Mouse (Mus musculus) gastrocnemius, adult 8-10 months (tissue): ENCODE measurements around the gene Prkd1. TPM values are rescaled to one million over a fixed set of nuclear protein-coding genes. Genes with fewer than 3 reads are reported as not detected.

Source experiments
- DNase-seq, 2 experiments: peaks; one replicate each; pipeline ENCODE4 v3.0.0; 2022; ENCODE audit warnings: low spot score in 2 of 2
- total RNA-seq, 4 experiments: library from RNA; stranded (reverse); gene quantifications; 2 replicates each; pipeline ENCODE4 v1.2.4; 2022

Prkd1 gene
- total RNA-seq, 4 experiments from 2014 or later, result 1.4 to 2.8 (median 1.8) TPM

GRCm38 (mm10) chr12:50558231-50558630, 90.7 kb downstream of the Prkd1 start:
- no peak for DNase-seq

DNA sequence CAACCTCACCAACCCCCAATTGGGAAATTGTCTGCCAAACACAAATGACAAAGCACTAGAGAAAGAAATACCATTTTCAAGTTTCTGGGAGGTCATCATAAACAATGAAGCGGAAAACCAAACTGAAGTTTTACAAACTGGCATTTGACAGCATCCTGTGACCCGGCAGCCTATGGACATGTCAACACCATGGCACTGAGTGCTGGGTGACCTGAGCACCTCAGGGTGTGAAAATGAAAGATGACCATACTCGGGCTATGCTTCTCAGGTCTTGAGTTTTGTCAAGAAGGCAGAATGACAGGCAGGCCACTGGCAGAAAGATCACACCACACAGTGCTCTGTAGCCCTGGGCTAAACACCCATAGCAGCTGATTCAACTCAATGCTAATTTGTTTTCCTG, 94.7 kb downstream of the Prkd1 start:
- DNase-seq, result no peak

GRCm38 (mm10) chr12:50549860-50550555, 98.9 kb downstream of the Prkd1 start:
- DNase-seq, result peak; percentile 15 to 36

DNA sequence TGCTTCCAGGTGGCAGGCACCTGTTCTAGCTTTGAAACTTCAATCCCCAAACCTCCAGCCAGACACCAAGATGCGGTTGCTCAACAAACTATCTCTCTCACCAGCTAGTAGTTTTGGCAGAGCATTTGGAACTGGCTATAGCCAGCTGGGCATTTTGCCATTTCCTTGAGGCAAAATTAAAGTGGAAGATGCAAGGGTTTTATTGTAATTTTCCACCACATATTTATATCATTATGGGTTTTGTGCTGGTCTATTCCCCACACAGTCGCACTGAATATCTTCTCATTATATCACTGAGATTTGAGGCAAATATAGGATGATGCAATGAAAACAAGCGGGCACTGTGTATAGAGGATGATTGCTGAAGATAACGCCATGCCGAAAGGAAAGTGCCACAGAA, 102.5 kb downstream of the Prkd1 start:
- DNase-seq, result no peak

GRCm38 (mm10) chr12:50545610-50545919, 103.3 kb downstream of the Prkd1 start:
- DNase-seq, result no peak

DNA sequence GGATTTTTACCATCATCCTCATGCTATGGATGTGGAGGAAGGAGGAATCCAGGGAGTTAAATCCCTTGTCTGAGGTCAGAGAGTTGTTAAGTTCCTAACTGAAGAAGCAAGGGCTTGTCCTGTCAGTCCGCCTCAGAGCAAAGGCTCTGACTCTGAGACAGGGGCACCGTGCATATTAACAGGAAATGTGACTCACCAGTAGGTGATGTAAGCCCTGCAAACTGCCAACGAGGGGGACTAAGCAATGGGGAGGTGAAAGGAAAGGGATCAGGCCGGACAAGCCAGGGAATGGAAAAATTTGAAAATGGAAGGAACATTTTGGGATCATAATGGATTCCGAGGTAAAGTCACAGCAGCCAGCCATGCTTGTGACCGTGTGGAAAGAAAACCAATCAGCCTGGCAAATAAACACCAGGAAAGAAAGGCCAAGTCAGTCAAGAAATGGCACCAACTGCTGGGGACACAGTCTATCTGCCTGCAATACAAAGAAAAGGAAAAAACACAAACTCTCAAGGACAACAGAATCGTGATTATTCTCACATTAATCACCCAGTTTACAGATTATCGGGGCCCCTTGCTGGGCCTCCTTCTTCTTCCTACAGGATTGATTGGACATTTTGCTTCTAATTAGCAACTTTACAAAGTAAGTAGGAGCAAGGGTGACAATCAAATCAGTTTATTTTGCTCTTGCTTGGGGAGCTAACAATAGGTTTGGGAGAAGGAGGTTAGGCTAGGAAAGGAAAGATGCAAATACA, 103.9 kb downstream of the Prkd1 start:
- no peak for DNase-seq

DNA sequence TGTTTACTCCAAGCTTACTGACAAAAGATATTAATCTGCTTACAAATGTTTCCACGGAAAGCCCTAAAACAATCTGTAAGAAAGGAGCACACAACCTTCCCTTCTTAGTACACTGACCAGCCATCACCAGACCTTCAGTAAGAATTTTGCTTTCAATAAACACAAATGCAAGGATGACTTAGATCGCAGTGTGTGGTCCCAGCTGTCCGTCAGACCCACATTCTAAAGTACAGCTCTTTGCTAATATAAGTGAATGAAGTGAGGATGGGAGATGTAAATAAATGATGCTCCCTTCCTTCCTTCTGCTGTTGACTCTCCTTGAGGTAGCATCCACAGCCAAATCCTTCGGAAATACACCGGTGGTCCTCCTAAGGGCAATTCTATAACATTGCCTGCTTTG, 108.1 kb downstream of the Prkd1 start:
- no peak for DNase-seq

GRCm38 (mm10) chr12:50538296-50538965, 110.5 kb downstream of the Prkd1 start:
- DNase-seq, result no peak

DNA sequence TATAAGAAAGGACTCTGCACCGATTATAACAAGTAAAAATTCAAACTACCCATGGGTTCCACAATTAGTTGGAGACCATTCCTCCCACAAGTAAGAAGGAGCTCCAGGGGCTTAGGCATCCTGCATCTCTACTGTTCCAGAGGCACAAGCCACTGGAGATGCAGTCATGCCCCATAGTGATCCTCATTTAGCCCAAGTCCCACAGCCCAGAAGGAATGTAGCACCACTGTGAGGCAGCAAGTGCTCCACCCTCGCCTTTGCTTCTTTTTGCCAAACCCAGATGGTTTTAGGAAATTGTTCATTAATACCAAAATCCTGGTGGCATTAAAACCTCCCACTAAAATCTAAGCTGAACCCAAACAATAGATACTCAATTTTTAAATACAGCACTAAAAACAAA, 111.1 kb downstream of the Prkd1 start:
- DNase-seq, result no peak

GRCm38 (mm10) chr12:50537006-50537405, 111.9 kb downstream of the Prkd1 start:
- no peak for DNase-seq

DNA sequence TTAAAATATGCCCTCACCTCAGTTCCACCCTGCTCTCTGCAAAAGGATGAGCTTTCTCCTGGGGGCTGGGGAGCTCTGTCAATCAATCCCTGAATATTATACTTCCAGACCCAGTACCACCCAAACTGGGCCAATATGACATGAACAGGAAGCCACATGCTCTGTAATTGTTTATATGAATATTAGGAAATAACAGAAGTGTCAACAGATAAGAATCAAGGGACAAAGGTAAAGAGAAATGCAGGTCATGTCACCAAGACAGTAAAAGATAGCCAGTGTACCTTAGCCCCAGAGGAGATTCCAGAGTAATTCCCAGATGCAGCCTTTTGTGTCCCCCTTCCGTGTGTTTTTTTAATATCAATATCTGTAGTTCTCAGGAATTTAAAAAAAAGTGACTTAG, 120.3 kb downstream of the Prkd1 start:
- no peak for DNase-seq

DNA sequence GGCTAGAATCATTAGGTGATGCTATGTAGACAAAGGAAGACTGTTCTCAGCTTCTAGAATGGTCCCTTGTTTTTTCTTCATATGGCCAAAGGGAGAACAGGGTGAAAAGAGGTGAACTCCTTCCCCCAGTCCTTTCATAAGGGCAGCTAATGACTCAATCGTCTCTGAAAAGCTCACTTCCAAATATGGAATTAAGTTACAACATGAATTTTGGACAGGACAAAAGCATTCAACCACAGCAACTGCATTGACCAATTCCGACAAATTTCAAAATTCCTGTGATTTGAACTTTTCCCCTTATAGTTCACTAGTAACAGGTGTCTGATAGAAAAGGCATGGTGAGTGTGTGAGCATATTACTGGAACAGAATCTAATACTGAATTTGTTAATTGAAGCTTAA, 124.8 kb downstream of the Prkd1 start:
- no peak for DNase-seq

DNA sequence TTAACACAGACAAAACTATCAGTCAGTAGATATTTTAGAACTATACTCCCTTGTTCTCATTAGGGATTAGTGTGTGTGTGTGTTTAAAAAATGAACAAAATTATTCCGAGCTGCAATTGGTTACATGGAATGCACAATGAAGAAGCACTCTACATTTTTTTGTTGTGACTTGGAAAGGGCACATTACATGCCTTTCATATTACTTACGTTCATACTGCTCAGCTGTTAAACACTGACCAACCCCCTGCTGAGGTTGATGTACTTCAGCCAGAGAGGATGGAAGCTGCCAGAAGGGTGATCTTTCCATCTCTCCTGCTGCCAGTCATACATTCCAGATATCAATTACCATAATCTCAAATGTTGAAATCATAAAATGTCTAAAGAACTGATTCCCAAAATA, 134.4 kb downstream of the Prkd1 start:
- no peak for DNase-seq

DNA sequence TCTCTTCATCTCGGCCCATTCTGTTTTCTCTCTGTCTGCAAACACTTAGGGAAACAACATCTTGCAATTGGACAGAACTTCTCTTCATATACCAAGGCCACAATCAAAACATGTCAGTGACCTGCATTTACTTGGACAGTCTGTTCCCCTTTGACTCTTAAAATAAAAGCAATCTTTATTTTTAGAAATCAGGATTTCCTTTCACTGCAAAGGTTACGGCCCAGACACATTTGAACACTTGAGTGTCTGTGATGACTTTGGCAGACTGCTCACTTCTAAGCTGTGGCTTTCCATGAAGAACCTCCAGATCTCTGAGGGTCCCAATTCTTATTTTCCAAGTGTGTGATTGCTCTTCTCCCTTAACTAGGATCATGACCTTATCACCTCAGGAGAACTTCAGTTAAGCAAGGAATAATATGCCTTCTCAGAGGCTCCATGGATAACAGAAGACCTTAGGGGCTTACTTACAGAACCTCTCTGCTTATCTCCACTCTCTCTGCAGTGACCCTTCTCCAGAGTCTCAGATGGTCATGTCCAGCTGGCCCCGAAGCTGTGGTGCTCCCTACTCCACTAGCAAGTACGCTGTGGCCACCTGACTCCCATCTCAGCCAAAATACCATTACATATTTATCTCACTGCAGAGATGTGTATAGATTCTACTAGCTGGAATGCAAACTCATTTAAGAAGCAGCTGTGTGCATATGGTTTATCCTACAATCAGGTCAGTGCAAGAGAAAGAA, 137.2 kb downstream of the Prkd1 start:
- DNase-seq, result no peak

GRCm38 (mm10) chr12:50508762-50509161, 140.1 kb downstream of the Prkd1 start:
- no peak for DNase-seq

DNA sequence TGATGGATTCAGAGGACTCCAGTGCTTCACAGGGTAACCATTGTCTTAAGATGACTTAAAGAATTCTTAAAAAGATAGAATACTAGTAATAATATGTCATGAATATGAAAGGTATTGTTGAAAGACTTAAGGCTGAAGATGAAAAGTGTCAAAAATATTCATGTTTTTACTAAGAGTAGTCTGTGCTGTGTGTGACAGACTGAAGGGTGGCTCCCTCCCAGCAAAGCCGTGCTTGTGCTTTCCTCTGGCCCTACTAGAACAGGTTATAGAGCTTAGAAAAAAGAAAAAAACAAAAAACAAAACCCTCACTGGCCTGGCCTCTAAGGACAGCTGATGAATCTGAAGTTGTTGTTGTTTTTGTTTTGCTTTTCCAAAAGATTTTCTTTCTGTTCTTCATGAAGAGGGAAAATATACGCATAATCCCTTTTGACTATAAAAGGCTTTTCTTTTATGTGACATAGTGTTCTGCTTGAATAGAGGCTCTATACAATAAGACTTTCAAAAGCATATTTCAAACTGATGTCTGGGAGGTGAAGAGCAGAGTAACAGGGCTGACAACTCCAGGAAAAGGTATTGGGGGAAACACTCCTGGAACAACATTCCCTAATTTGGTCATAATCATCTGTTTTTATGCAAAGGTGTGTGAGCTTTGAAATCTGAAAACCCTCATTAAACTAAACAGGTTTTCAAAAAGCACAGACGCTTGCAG, 148.9 kb downstream of the Prkd1 start:
- no peak for DNase-seq

- no peak for DNase-seq
Measured at GRCm38 (mm10) chr12:50496006-50496405, 152.9 kb downstream of the Prkd1 start.

GRCm38 (mm10) chr12:50479784-50480183, 169.1 kb downstream of the Prkd1 start:
- no peak for DNase-seq

GRCm38 (mm10) chr12:50457151-50457550, 191.7 kb downstream of the Prkd1 start:
- no peak for DNase-seq

GRCm38 (mm10) chr12:50451761-50452160, 197.1 kb downstream of the Prkd1 start:
- DNase-seq, result no peak

DNA sequence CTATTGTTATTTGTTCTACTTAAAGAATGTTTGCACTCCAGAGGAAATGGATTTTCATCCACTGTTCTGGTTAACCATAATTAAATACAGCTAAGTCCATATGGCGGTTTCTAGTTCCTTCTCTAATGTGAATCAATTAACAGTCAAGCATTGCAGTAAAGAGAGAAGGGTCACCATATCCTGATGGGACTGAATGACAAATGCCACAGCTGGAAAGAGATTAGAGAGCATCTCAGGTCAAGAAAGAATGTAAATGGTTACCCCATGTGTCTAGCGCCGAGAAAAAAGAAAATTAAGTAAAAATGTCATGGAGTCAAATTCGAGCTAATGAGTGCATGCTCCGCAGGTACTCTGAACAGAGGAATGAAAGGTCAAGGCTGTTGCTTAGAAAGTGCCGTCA, 212.2 kb downstream of the Prkd1 start:
- no peak for DNase-seq
